Mouse (Mus musculus) embryonic fibroblast, embryonic 13.5 days (primary cell): ENCODE measurements around the gene Dnm3.

Experiments
- CTCF ChIP-seq: IDR thresholded peaks from 2 replicates; pipeline ENCODE4 v1.5.1; 2011; ENCODE audit warnings: mild to moderate bottlenecking, control low read depth, low read length, moderate library complexity, borderline replicate concordance; ENCODE audit not compliant: insufficient read depth
- POLR2A ChIP-seq: IDR thresholded peaks from 2 replicates; pipeline ENCODE4 v1.6.1; 2011; ENCODE audit warnings: low read depth, mild to moderate bottlenecking, control low read depth, low read length, moderate library complexity

DNA sequence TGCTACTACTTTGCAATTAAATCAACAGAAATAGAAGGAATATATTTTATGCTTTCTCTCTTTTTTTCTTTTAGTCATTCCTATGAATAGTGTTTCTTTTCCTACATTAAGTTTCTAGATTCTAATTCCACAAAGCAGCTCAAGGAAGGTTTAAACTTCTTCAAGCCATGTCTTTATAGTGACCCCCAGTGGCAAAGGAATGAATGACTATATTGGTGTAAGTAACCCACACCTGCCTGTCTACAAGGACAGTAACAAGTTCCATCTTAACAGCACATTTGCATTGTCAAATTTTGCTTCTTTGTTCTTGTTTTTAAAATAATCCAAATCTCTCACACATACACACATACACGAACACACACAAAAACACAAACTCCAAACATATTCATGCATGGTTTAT, 141.2 kb downstream of the Dnm3 start:
- no peak for TF ChIP-seq POLR2A
- TF ChIP-seq CTCF: no peak
